Mouse (Mus musculus) ZHBTc4 (cell line): ENCODE data around the gene Celsr3.

Experiments used
- DNase-seq: peaks from one replicate; pipeline ENCODE4 v3.0.0-alpha.2; 2011; ENCODE audit warnings: low read depth, low spot score

Gene Celsr3

GRCm38 (mm10) chr9:108853635-108854240 is 27.6 kb downstream of the Celsr3 start:
- peak; percentile 98 for DNase-seq

DNA sequence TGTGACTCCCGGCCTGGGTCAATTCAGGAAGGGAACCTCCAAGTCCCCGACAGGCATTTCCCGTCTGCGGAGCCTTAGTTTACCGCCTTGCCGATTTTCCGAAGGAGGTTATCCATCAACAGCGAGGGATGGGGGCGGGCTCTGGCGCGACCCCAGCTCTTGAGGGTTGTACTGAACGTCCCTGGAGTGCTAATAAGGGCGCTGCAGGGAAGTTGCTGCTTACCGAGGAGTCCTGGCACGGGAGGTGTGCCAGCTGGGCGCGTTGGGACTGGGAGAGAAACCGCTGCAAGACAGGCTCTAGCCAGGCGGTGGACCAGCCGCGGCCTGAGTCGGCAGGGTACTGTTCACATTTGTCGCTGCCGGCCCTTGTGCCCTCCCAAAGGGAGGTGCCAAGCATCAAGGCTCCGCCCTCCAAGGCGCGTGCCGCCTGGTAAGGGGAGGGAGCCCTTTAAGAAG is 28.1 kb downstream of the Celsr3 start:
- peak; percentile 96 for DNase-seq

- no peak for DNase-seq
These were observed 29.2 kb downstream of the Celsr3 start for GRCm38 (mm10) chr9:108855335-108855734.

- no peak for DNase-seq
These were observed 32.8 kb downstream of the Celsr3 start for GRCm38 (mm10) chr9:108858792-108859527.
